Mouse (Mus musculus): ENCODE measurements at regions not wholly inside any gene's neighbourhood (a gene's known extent, or its start where the extent isn't known, plus 50 kb on each side); places are given as distances from the start of the nearest gene placed in this dataset.

DNA sequence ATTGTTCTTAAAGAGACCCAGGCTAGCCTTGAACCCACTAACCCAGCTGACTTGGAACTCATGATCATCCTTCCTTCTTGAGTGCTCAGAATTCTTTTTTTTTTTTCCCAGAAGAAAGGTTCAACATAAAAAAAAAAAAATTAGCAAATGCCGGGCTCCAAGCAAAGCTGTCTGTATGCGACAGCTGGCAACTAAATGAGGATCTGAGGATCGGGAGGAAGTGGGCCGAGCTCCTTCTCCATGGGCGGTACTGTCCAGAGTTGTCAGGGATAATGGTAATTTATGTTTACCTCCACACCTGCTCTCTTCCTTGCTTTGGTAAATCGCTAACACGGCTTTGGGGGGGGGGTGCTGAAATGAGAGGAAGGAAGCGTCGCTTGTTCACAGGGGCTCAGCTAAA, 2429.9 kb upstream of the 5930422O12Rik start:
- H3K27me3 ChIP-seq (ENCODE audit: control insufficient read depth, insufficient read depth, low read depth, low read length) = no peaks in the 10 kb centered on the region
- no peaks in the 10 kb centered on the region for H3K4me1 ChIP-seq (ENCODE audit: control insufficient read depth, low read depth, low read length)
- no peak overlapping the region for H3K4me3 ChIP-seq (ENCODE audit: low read depth, low read length)
- no peaks in the 10 kb centered on the region for H3K36me3 ChIP-seq (ENCODE audit: control insufficient read depth, insufficient read depth)
- H3K9me3 ChIP-seq (replicated peaks; ENCODE audit: control insufficient read depth, low read length) = no peaks in the 10 kb centered on the region
- no peak for ATAC-seq (ENCODE audit: low read depth)
- no peak overlapping the region for H3K4me2 ChIP-seq (ENCODE audit: low read depth, low read length)
- no peak overlapping the region for H3K9ac ChIP-seq (ENCODE audit: low read depth, low read length)
- WGBS (ENCODE audit: insufficient replicate concordance) = 66% methylated on average over 9 of the region's 9 CpGs
- no peak overlapping the region for H3K27ac ChIP-seq (ENCODE audit: low read length)

DNA sequence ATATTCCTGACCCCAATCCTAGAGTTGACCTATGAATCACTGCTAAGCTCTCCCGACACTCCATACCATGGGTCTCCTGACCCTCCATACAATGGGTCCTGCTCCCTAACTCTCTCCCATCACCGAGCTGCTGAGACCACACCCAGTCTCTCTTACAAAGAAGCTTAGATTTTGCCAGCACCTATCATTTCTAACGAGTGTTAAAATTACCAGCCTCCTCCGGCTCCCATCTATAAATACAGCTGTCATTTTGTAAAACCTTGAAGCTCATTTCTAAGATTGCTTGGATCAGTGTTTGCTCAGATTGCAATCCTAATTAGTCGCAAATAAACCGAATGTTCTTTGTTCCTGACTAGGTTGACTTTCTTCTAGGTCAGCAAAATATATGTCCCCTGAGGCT, 2428.4 kb upstream of the 5930422O12Rik start:
- H3K36me3 ChIP-seq (ENCODE audit: control insufficient read depth, insufficient read depth) = no peaks in the 10 kb centered on the region
- no peak overlapping the region for H3K4me3 ChIP-seq (ENCODE audit: low read depth, low read length)
- no peaks in the 10 kb centered on the region for H3K27me3 ChIP-seq (ENCODE audit: control insufficient read depth, insufficient read depth, low read depth, low read length)
- 62% methylated on average over 6 of the region's 6 CpGs for WGBS (ENCODE audit: insufficient replicate concordance)
- no peak overlapping the region for H3K9ac ChIP-seq (ENCODE audit: low read depth, low read length)
- no peaks in the 10 kb centered on the region for H3K9me3 ChIP-seq (replicated peaks; ENCODE audit: control insufficient read depth, low read length)
- H3K27ac ChIP-seq (ENCODE audit: low read length) = no peak overlapping the region
- no peak overlapping the region for H3K4me2 ChIP-seq (ENCODE audit: low read depth, low read length)
- no peaks in the 10 kb centered on the region for H3K4me1 ChIP-seq (ENCODE audit: control insufficient read depth, low read depth, low read length)
- ATAC-seq (ENCODE audit: low read depth) = no peak

DNA sequence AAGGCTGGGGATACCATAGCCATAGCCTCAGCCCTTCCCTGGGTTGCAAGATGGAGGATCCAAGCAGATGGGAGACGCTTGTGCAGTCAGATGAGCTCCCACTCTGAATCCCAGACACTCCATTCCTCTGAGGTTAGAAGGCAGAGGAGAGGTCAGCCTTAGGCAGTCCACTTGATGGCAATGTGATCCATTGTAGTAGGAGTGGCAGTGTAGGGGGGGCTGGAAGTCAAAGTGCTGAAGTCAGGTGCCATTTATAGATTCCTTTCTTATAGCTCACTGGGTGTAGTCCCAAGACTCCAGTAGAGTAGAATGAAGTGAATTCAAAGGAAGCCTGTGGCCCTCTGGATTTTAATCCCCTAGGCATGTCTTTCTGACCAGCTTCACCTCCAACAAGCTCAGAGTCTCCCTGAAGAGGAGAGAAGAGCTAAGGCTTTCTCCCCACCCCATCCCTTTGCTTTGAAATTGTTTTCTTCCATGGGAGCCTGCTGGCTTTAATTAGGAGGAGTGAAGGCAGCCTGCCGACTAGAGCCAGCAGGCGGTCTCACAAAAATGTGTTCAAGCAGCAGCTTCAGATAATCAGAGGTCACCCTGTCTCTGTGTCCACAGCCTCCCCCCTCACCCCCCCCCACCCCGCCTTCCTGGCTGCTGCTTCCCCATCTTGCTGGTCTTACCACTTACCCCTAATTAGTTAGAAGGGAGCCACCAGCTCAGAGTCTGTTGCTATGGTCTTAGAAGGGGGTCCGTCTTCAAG, 2426.4 kb upstream of the 5930422O12Rik start:
- H3K4me3 ChIP-seq (ENCODE audit: low read depth, low read length) = no peak overlapping the region
- H3K4me2 ChIP-seq (ENCODE audit: low read depth, low read length) = no peak overlapping the region
- no peak overlapping the region for H3K9ac ChIP-seq (ENCODE audit: low read depth, low read length)
- no peaks in the 10 kb centered on the region for H3K36me3 ChIP-seq (ENCODE audit: control insufficient read depth, insufficient read depth)
- 39% methylated on average over 5 of the region's 5 CpGs for WGBS (ENCODE audit: insufficient replicate concordance)
- no peaks in the 10 kb centered on the region for H3K9me3 ChIP-seq (replicated peaks; ENCODE audit: control insufficient read depth, low read length)
- no peaks in the 10 kb centered on the region for H3K27me3 ChIP-seq (ENCODE audit: control insufficient read depth, insufficient read depth, low read depth, low read length)
- H3K4me1 ChIP-seq (ENCODE audit: control insufficient read depth, low read depth, low read length) = no peaks in the 10 kb centered on the region
- no peak for ATAC-seq (ENCODE audit: low read depth)
- no peak overlapping the region for H3K27ac ChIP-seq (ENCODE audit: low read length)

DNA sequence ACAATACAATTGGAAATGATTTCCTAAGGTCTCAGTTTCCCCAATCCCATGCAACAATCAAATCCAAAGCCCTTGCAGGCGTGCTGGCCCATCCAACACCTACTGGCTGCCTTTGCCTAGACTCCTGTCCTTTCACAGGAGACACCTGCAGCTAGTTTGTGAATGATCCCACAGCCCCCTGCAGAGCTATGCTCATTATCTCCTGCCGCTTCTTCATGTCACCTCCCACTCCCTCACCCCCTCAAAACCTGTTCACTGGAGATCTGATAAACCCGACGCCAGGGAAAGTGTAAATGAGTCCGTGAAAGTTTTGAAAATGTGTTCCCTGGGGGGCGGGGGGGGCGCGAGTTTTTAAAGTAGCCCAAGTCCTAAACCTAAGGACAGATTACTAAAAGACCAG, 2420.2 kb upstream of the 5930422O12Rik start:
- Histone ChIP-seq H3K4me1 (ENCODE audit: control insufficient read depth, low read depth, low read length) (no peaks in the 10 kb centered on the region), H3K36me3 (ENCODE audit: control insufficient read depth, insufficient read depth) (no peaks in the 10 kb centered on the region), H3K4me3 (ENCODE audit: low read depth, low read length) (no peak overlapping the region), H3K9me3 (replicated peaks; ENCODE audit: control insufficient read depth, low read length) (no peaks in the 10 kb centered on the region), H3K27ac (ENCODE audit: low read length) (no peak overlapping the region), H3K27me3 (ENCODE audit: control insufficient read depth, insufficient read depth, low read depth, low read length) (no peaks in the 10 kb centered on the region), H3K9ac (ENCODE audit: low read depth, low read length) (no peak overlapping the region), H3K4me2 (ENCODE audit: low read depth, low read length) (no peak overlapping the region)
- WGBS (ENCODE audit: insufficient replicate concordance) = 46% methylated on average over 8 of the region's 8 CpGs
- no peak for ATAC-seq (ENCODE audit: low read depth)

DNA sequence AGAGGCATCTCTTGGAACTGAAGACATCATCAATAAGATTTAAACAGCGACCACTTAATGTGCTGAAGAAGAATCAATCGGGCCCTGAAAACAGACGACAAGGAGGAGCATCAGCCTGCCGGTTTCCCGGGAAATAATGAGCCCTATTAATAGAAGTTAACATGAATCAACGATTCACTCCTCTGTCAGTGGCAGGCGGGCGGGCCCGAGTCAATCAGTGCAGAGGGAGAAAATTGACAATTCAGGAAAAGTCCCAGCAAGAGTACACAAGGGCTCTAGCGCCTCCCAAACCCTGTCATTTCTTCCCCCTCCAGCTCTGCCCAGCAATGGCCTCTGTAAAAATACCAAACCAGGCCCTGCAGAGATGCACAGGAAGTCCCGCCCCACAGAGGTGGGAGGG, 2416.4 kb upstream of the 5930422O12Rik start:
- Histone ChIP-seq H3K27me3 (ENCODE audit: control insufficient read depth, insufficient read depth, low read depth, low read length) (no peaks in the 10 kb centered on the region), H3K9ac (ENCODE audit: low read depth, low read length) (no peak overlapping the region), H3K36me3 (ENCODE audit: control insufficient read depth, insufficient read depth) (no peaks in the 10 kb centered on the region), H3K9me3 (replicated peaks; ENCODE audit: control insufficient read depth, low read length) (no peaks in the 10 kb centered on the region), H3K4me2 (ENCODE audit: low read depth, low read length) (no peak overlapping the region), H3K4me3 (ENCODE audit: low read depth, low read length) (no peak overlapping the region), H3K27ac (ENCODE audit: low read length) (no peak overlapping the region), H3K4me1 (ENCODE audit: control insufficient read depth, low read depth, low read length) (no peaks in the 10 kb centered on the region)
- ATAC-seq (ENCODE audit: low read depth) = no peak
- WGBS (ENCODE audit: insufficient replicate concordance) = 69% methylated on average over 11 of the region's 11 CpGs

DNA sequence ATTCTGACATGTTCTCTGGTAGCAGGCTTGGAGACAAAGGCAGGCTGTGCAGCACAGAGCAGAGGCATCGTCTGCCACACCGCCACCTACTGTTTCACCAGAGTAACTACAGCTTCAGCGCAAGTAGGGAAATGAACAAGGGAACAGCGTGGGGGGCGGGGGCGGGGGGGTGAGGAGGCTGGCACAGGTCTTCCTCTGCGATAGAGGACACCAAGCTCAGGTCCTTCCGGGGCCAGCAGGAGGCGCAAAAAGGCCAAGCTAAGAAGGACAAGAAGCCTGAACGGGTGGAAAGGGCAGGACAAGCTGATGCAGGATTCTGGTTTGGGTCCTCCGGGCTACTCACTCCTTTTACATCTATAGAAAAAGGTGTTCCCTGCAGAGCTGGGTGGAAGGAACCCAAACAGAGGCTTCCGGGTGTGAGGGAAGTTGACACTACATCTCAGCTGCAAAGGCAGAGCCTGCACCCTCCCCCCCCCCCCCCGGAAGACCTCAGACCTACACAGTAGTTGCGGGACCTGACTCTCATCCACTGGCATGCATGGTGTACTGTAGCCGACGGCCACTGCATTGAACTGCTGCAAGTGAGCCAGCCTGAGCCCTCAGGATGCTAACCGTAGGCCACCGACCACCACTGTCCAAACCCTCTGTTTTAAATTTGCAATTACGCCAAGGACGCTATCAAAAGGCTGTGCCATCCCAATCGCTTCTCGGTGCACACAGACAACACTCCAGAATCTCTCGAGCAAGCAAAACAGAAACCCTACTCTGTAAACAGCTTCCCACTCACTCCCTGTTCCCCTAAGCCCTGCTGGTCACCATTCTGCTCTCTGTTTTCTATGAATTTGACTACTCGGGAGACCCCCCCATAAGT, 2396.6 kb upstream of the 5930422O12Rik start:
- Histone ChIP-seq H3K9me3 (replicated peaks; ENCODE audit: control insufficient read depth, low read length) (no peaks in the 10 kb centered on the region), H3K27ac (ENCODE audit: low read length) (no peak overlapping the region), H3K36me3 (ENCODE audit: control insufficient read depth, insufficient read depth) (no peaks in the 10 kb centered on the region), H3K9ac (ENCODE audit: low read depth, low read length) (no peak overlapping the region), H3K4me1 (ENCODE audit: control insufficient read depth, low read depth, low read length) (no peaks in the 10 kb centered on the region), H3K4me3 (ENCODE audit: low read depth, low read length) (peak overlapping the region; percentile 30), H3K4me2 (ENCODE audit: low read depth, low read length) (peak overlapping the region; percentile 48), H3K27me3 (ENCODE audit: control insufficient read depth, insufficient read depth, low read depth, low read length) (no peaks in the 10 kb centered on the region)
- WGBS (ENCODE audit: insufficient replicate concordance) = 5% methylated on average over 24 of the region's 24 CpGs
- peak; percentile 65 for ATAC-seq (ENCODE audit: low read depth)

DNA sequence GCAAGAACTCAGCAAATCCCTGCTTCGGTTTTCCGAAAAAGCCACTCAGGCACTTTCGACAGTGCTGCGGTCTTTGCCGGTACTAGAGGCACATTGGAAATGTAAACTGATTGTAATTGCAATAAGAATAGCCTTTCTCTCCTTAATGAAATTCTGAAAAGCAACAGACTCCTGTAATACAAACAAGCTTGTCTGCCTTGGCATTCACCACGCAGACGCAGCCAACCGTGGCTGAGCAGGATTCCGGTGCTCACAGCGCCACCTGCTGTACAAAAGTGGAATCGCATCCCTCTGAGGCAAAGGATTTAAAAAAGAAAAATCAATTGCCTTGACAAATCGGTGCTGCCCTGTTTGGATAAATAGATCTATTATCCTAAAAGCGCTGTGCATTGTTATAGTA, 2395.2 kb upstream of the 5930422O12Rik start:
- no peak overlapping the region for H3K27ac ChIP-seq (ENCODE audit: low read length)
- no peaks in the 10 kb centered on the region for H3K4me1 ChIP-seq (ENCODE audit: control insufficient read depth, low read depth, low read length)
- H3K36me3 ChIP-seq (ENCODE audit: control insufficient read depth, insufficient read depth) = no peaks in the 10 kb centered on the region
- WGBS (ENCODE audit: insufficient replicate concordance) = 5% methylated on average over 13 of the region's 13 CpGs
- no peak overlapping the region for H3K9ac ChIP-seq (ENCODE audit: low read depth, low read length)
- no peaks in the 10 kb centered on the region for H3K27me3 ChIP-seq (ENCODE audit: control insufficient read depth, insufficient read depth, low read depth, low read length)
- peak overlapping the region; percentile 49 for H3K4me2 ChIP-seq (ENCODE audit: low read depth, low read length)
- ATAC-seq (ENCODE audit: low read depth) = no peak
- H3K4me3 ChIP-seq (ENCODE audit: low read depth, low read length) = peak overlapping the region; percentile 34
- no peaks in the 10 kb centered on the region for H3K9me3 ChIP-seq (replicated peaks; ENCODE audit: control insufficient read depth, low read length)

DNA sequence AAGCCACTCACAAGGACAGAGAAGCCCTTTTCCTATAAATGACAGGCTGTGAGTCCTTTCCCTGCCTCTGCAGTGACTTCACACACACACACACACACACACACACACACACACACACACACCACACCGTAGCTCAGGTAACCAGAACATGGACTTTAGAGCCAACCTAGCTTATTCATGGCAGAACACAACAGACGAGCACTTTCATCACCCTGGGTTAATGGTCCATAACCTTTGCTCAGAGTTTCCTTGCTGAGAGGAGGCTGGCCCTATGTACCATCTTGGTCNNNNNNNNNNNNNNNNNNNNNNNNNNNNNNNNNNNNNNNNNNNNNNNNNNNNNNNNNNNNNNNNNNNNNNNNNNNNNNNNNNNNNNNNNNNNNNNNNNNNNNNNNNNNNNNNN, 2391.6 kb upstream of the 5930422O12Rik start:
- H3K4me1 ChIP-seq (ENCODE audit: control insufficient read depth, low read depth, low read length) = no peaks in the 10 kb centered on the region
- no peaks in the 10 kb centered on the region for H3K9me3 ChIP-seq (replicated peaks; ENCODE audit: control insufficient read depth, low read length)
- H3K4me3 ChIP-seq (ENCODE audit: low read depth, low read length) = no peak overlapping the region
- H3K27me3 ChIP-seq (ENCODE audit: control insufficient read depth, insufficient read depth, low read depth, low read length) = no peaks in the 10 kb centered on the region
- no peak for ATAC-seq (ENCODE audit: low read depth)
- no peak overlapping the region for H3K9ac ChIP-seq (ENCODE audit: low read depth, low read length)
- WGBS (ENCODE audit: insufficient replicate concordance) = 41% methylated on average over 2 of the region's 2 CpGs
- H3K36me3 ChIP-seq (ENCODE audit: control insufficient read depth, insufficient read depth) = no peaks in the 10 kb centered on the region
- no peak overlapping the region for H3K27ac ChIP-seq (ENCODE audit: low read length)
- H3K4me2 ChIP-seq (ENCODE audit: low read depth, low read length) = no peak overlapping the region

Data from liver, embryonic 16.5 days (tissue).